Mouse (Mus musculus) T-helper 17 cell (primary cell): Measurements from ENCODE around the gene Efhd1.

ENCODE experiments used
- in situ Hi-C, 2 experiments: fragments of 300-600 bp; cut with MboI, MseI; formaldehyde crosslinking; loops; 1 replicate in 1 of 2; 2 replicates in 1 of 2; pipeline ENCODE4 v1.15.1; 2025; ENCODE audit warnings: high pct_unique_total_duplicates in 2 of 2

Gene Efhd1

GRCm38 (mm10) chr1:87300360-87301286 lies 36.5 kb downstream of the Efhd1 start:
- in situ Hi-C loops = no loop called here

- in situ Hi-C loops = no loop called here
Measured at GRCm38 (mm10) chr1:87301971-87302370, 37.8 kb downstream of the Efhd1 start.

- in situ Hi-C loops = no loop called here
Measured at GRCm38 (mm10) chr1:87308952-87309351, 44.8 kb downstream of the Efhd1 start.

DNA sequence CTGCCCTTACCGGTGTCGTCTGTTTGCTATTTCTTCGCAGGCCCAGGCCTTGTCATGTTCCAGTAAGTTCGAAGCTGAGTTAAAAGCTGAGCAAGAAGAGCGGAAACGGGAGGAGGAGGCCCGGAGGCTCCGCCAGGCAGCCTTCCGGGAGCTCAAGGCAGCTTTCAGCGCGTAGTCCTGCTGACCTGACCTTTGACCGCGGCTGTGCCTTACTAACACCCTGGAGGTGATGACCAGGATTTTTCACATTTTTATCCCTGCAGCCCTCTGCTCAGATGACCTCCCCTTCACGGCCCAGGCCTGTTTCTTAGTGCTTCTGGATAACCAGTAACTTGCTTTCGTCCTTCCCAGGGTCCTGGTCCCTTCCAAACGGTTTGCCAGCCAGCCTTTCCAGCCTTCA lies 45.5 kb downstream of the Efhd1 start:
- in situ Hi-C loops = no loop called here

GRCm38 (mm10) chr1:87312681-87313080 lies 48.5 kb downstream of the Efhd1 start:
- in situ Hi-C loops = no loop called here

- in situ Hi-C loops = no loop called here
Measured at GRCm38 (mm10) chr1:87313116-87313515, 49.0 kb downstream of the Efhd1 start.

DNA sequence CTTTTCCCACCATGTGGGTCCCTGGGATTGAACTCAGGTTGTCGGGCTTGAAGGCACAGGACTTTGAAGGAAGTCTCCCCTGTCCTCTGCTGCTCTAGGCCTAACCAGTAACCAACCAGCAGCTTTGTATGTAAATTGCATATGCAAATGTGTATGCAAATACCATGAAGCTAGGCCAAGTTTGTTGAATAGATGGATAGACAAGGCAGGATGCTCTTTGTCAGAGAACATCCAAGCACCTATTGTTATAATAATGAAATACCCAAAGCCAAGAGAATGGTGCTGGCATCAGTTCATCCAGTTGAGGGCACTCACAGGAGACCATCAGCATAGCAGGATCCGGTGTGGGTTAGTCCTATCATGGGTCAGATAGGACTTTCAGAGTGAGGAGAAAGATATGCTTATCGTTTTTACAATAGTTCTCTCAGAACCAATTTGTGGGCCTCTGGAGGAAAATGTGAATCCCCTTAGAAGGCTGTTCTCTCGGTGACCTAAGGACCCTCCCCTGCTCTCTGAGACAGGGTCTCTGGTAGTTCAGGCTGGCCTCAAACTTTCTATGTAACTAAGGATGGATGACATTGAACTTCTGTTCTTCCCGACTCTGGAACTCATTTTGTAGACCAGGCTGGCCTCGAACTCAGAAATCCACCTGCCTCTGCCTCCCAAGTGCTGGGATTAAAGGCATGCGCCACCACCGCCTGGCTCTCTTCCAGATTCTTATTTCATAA lies 49.8 kb downstream of the Efhd1 start:
- in situ Hi-C loops = no loop called here

GRCm38 (mm10) chr1:87315431-87315830 lies 51.3 kb downstream of the Efhd1 start:
- in situ Hi-C loops = no loop called here

DNA sequence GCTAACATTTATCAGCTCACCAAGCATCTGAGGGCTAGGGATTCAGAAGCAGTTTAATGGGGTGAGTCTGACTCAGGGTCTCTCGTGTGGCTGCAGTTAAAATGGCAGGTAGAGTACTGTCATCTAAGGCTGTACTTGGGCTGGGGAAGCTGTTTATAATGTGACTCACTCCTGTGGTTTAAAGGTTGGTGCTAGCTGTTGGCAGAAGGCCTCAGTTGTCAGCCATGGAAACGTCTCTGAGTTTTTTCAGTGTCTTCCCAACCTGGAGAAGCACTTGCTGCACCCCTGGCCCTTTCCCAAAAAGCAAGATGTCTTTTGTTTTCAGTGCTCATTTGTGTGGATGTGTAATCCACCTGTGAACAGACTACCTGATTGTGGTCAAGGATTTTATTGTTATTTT lies 51.7 kb downstream of the Efhd1 start:
- in situ Hi-C loops = no loop called here

- in situ Hi-C loops = no loop called here
Measured at GRCm38 (mm10) chr1:87316672-87317071, 52.5 kb downstream of the Efhd1 start.

- in situ Hi-C loops = no loop called here
Measured at GRCm38 (mm10) chr1:87321071-87321470, 56.9 kb downstream of the Efhd1 start.

DNA sequence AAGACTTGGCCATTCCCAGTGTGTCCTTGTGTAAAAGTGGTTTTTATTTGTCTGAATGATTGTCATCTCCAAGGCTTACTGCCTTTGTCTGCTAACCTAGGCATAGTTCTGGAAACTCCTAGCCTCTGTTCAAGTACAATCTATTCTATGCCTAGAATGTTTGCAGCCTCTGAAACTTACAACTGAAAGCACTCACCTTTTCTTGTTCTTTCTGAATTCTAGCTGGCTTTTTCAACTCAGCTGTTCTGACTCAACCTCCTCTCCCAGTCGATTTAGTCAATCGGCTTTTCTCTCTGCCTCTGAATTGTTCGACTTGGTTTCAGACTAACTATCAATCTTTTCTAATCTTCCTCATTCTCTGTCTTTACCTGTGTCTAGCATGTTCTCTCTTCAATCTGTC lies 58.6 kb downstream of the Efhd1 start:
- in situ Hi-C loops = no loop called here

- in situ Hi-C loops = loop anchor here in 1 of 2 experiments (5.0 kb wide), 1 partner anchor 77 kb away; no protein-coding TSS in a partner anchor
Measured at GRCm38 (mm10) chr1:87324649-87325048, 60.5 kb downstream of the Efhd1 start.

DNA sequence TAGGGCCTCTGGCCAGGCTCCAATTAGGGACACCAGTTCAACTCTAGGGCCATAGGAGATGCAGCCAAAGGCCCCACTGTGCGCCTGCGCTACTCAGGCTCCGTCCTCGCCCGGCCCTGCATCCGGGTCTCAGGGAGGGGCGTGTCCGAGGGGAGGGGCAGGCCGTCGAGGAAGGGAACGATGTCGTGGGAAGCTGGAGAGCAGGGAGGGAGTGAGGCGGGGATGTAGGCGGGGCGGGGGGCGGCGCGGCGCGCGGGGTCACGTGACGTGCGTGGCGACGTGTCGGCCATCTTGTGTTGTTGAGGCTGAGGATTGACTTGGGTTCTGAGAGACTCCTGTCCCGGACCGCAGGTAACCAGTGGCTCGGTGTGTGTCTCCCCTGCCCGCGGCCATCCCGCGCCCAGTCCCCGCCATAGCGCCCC lies 62.6 kb downstream of the Efhd1 start, which contains the start of gene Gigyf2:
Gene Gigyf2, plus strand, starts transcription at position 257 of the 422 bp plus-strand sequence.
- in situ Hi-C loops = loop anchor here in 1 of 2 experiments (5.0 kb wide), 1 partner anchor 79 kb away; no protein-coding TSS in a partner anchor

GRCm38 (mm10) chr1:87327165-87327861 lies 63.1 kb downstream of the Efhd1 start:
- in situ Hi-C loops = loop anchor here in 1 of 2 experiments (5.0 kb wide), 1 partner anchor 80 kb away; no protein-coding TSS in a partner anchor

- in situ Hi-C loops = no loop called here
Measured at GRCm38 (mm10) chr1:87331774-87332173, 67.6 kb downstream of the Efhd1 start.

DNA sequence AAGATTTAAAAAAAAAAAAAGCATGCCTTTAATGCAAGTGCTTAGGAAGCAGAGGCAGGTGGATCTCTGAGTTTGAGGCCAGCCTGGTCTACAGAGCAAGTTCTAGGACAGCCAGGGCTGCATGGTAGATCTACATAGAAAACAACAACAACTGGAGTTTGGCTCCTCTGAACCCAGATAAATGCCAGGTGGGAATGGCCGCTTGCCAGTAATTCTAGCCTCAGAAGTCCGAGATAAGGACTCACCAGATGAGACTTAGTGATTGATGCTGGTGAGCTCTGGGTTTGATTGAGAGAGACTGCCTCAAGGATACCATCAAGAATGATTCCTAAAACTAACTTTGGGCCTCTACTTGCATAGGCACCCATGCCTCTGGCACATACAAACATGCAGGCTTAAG lies 86.4 kb downstream of the Efhd1 start:
- in situ Hi-C loops = no loop called here

- in situ Hi-C loops = no loop called here
Measured at GRCm38 (mm10) chr1:87360276-87360675, 96.1 kb downstream of the Efhd1 start.
